Mouse (Mus musculus) T-helper 2 cell (primary cell): ENCODE results near the gene Smarcd1.

Experiments used
- in situ Hi-C: fragments of 300-600 bp; cut with MboI, MseI; formaldehyde crosslinking; loops from one replicate; pipeline ENCODE4 v1.15.1; 2025; ENCODE audit warnings: high pct_unique_total_duplicates

Gene Smarcd1

DNA sequence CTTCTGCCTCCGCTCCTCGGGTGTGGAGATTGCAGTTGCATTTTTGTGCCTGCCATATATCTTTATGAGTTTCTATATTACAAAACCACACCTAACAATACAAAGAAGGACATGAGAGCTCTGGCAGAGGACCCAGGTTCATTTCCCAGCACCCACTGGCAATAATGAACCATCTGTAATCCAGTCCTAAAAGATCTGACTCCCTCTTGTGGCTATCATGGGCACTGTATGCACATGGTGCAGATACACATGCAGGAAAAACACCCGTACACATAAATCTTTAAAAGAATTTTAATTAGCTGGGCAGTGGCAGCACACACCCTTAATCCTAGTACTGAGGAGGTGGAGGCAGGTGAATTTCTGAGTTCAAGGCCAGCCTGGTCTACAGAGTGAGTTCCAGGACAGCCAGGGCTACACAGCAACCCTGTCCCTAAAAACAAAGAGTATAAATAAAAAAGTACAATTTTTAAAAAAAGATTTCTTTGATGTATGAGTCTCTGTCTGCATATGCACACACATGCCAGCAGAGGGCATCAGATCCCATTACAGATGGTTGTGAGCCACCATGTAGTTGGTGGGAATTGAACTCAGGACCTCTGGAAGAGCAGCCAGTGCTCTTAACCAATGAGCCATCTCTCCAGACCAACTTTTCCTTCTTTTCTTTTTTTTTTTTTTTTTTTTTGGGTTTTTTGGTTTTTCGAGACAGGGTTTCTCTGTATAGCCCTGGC, 27.3 kb downstream of the Smarcd1 start:
- in situ Hi-C loops, result loop anchor here (5.0 kb wide), 1 partner anchor 53 kb away; no protein-coding TSS in a partner anchor

DNA sequence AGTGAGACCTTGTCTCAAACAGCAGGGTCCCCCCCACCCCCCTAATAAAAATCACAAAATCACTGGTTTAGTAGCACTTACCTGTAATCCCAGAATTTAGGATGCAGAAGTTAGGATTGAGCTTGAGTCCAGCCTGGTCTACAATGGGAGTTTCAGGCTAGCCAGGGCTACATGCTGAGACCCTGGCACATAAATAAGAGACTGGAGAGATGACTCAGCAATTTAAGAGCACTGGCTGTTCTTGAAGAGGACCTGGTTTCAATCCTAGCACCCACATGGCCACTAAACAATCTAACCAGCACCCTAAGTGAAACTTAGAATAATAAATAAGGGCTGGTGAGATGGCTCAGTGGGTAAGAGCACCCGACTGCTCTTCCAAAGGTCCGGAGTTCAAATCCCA, 29.2 kb downstream of the Smarcd1 start:
- in situ Hi-C loops, result no loop called here

DNA sequence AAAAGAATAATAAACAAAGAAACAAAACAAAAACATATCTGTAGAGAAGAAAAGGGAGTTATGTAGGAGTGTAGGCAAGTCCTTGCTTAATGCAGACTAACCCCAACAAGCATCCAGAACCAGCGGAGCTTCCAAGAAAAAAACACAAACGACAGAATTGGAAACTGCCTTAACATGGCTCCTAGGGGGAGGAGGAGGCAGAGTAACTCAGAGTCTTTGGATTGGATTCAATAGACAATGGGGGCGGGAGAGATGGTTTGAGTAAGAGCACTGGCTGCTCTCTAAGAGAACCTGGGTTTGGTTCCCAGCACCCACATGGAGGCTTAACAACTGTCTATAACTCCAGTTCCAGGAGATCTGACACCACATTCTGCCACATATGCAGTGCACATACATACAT, 29.7 kb downstream of the Smarcd1 start:
- in situ Hi-C loops, result no loop called here

DNA sequence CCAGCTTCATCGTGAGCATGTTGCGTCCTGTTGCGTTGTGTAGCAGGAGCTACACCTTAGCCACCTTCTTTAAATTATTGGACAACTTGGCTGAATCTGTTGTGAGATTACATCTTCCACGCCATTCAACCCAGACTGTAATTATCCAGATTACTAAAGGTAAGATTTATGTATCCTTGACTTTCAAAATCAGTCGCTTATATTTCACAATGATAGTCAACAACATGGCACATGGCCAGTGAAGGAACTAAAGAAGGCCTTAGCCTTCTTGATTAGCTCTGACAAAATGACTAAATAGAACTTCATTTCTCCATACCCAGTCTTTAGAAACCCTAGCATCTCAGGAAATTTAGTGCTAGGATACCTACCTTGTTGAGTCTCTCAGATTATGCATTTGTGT, 31.3 kb downstream of the Smarcd1 start:
- in situ Hi-C loops, result no loop called here

DNA sequence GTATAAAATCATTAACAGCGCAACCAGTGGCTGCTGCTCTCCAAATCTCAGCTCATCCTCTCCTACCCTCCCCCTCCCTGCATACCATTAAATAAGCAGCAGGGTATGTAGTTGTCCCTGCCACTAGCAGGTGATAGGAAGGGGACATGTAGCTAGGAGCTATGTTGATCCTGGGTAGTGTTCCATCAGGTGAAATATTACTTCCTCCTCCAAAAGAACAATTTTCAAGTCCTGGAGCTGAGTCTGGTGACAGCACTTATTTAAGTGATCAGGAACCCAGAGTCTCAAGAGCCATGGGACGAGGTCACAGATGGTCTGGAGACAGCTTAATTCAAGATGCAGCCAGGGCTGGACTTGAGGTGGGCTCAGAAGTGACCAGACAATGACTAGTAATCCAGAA, 33.7 kb downstream of the Smarcd1 start:
- in situ Hi-C loops, result no loop called here

DNA sequence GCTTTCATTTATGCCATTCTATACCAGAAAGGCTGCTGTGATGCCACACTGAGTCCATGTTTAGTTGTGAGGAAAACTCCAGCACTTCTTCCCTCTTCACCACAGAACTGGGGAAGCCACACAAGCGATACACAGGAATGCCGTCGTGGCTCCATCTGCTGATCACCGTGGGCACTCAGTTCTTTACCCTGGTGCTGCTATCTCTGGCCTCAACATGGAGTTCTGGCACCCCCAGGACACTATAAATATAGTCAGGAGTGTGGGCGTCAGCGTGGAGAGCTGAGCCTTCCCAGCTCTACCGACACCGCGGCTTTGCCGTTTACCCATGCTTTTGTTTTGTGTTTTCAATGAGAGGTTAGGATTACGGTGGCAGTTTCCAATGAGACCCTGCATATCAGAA, 34.7 kb downstream of the Smarcd1 start:
- in situ Hi-C loops, result no loop called here

DNA sequence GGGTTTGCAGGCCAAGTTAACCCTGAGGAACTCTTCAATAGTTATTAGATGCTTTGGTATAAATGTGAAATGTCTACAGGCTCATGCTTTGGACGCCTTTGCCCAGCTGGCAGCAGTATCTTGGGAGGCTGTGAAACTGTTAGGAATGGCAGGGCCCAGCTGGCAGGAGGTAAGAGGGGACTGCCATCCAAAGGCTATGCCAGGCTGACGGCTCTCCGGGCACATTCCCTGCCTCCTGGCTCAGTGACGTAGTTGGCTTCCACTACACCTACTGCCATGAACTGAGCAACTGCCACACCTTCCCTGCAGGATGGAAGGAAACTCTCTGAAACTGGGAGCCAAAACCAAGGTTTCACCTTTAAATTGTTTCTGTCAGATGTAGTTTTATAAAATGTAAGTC, 38.3 kb downstream of the Smarcd1 start:
- in situ Hi-C loops, result no loop called here

DNA sequence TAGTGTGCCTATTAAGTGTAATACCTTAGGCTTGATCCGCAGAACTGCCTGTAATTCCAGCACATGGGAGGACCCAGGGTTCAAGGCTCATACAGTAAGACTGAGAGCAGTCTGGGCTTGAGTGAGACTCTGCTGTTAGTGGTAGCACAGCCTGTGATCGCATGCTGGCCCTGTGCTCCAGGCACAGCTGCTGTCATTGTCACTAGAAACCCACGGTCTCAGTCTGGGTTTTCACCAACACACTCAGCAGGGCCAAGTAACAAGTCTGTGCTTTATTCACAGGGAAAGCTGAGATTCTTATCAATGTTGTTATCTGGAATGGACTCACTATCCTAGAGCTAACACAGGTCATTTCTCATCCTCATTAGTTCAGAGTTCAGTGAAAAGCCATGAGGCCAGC, 52.3 kb downstream of the Smarcd1 start:
- in situ Hi-C loops, result loop anchor here (10.0 kb wide), 1 partner anchor 1539 kb away; no protein-coding TSS in a partner anchor
